Mouse (Mus musculus) B cell, adult (primary cell): ENCODE measurements around the gene Htt. TPM values are rescaled to one million over a fixed set of nuclear protein-coding genes. Genes with fewer than 3 reads are reported as not detected.

ENCODE experiments used
- total RNA-seq: library from RNA; stranded (reverse); gene quantifications from 4 replicates; pipeline ENCODE4 v1.2.4, GENCODE M21; 2023; ENCODE audit not compliant: inconsistent age

Htt gene
- 48.3 to 53.6 TPM (median 51.2 TPM) in 4 replicates for total RNA-seq

GRCm38 (mm10) chr5:34761509-34761908, at the start of gene Htt:
Htt (plus strand) TSS chr5:34761740.

GRCm38 (mm10) chr5:34907910-34908725, 146.6 kb downstream of the Htt start, which contains the start of gene Msantd1:
Msantd1 (plus strand) TSS chr5:34908012.

GRCm38 (mm10) chr5:34948861-34949760, 187.6 kb downstream of the Htt start, which contains the start of gene Rgs12:
Rgs12 (plus strand) TSS chr5:34949445.

Other genes starting within 250 kb of the Htt start
- gene Tnip2, start 247.7 kb upstream of the Htt start, total RNA-seq, result 25.7 to 34.9 TPM (median 31.9 TPM) in 4 replicates
- 87.9 to 127 TPM (median 98.8 TPM) in 4 replicates for gene Sh3bp2, start 235.9 kb upstream of the Htt start, total RNA-seq
- gene Add1, start 188.1 kb upstream of the Htt start, total RNA-seq, result 248 to 285 TPM (median 257 TPM) in 4 replicates
- 39.8 to 57.2 TPM (median 48.3 TPM) in 4 replicates for gene Mfsd10, start 124.5 kb upstream of the Htt start, total RNA-seq
- 31.4 to 35.3 TPM (median 33.0 TPM) in 4 replicates for gene Nop14, start 101.6 kb upstream of the Htt start, total RNA-seq
- 3.2 to 4.9 TPM (median 4.8 TPM) in 4 replicates for gene Grk4, start 101.4 kb upstream of the Htt start, total RNA-seq
- gene Msantd1, start 146.3 kb downstream of the Htt start, total RNA-seq, result 2.1 to 2.9 TPM (median 2.5 TPM) in 4 replicates
- 2.0 to 7.0 TPM (median 2.6 TPM) in 4 replicates for gene Rgs12, start 187.7 kb downstream of the Htt start, total RNA-seq